Mouse (Mus musculus) stomach, postnatal 0 days (tissue): Measurements from ENCODE around the gene Tubd1.

ENCODE experiments used
- CTCF ChIP-seq: IDR thresholded peaks from 2 replicates; pipeline ENCODE4 v1.5.1; 2016; ENCODE audit warnings: antibody characterized with exemption, low read depth, mild to moderate bottlenecking, moderate library complexity
- EP300 ChIP-seq: optimal IDR thresholded peaks from 2 replicates; pipeline ENCODE3; 2016; ENCODE audit warnings: antibody characterized with exemption

GRCm38 (mm10) chr11:86604289-86604688, 59.5 kb downstream of the Tubd1 start:
- TF ChIP-seq CTCF = no peak
- TF ChIP-seq EP300 = no peak
